Mouse (Mus musculus) liver, embryonic 11.5 days (tissue): ENCODE measurements around the gene Fntb. TPM values are rescaled to one million over a fixed set of nuclear protein-coding genes. Genes with fewer than 3 reads are reported as not detected.

ENCODE experiments used
- ATAC-seq: fragments of 200-750 bp; cut with Nextera tagmentation; replicated peaks from 2 replicates; pipeline ENCODE4 v1.8.0; 2017; ENCODE audit warnings: moderate number of reproducible peaks, mild to moderate bottlenecking, moderate TSS enrichment, moderate library complexity; ENCODE audit not compliant: low FRiP score
- DNase-seq: peaks from one replicate; pipeline ENCODE4 v3.0.0-alpha.2; 2017; ENCODE audit warnings: low spot score
- H3K27ac ChIP-seq: fragments of 300-500 bp; sonication (generic); 2 replicates; pipeline ENCODE4 v1.5.1; 2014; ENCODE audit warnings: mild to moderate bottlenecking, low read depth, low read length, control low read depth
- H3K27me3 ChIP-seq: fragments of 300-500 bp; sonication (generic); replicated peaks from 2 replicates; pipeline ENCODE4 v1.6.1; 2014; ENCODE audit warnings: low read length, mixed read lengths; ENCODE audit not compliant: control insufficient read depth, insufficient read depth
- H3K36me3 ChIP-seq: fragments of 300-500 bp; sonication (generic); 2 replicates; pipeline ENCODE4 v1.6.1; 2014; ENCODE audit warnings: mild to moderate bottlenecking, low read length, moderate library complexity, mixed read lengths; ENCODE audit not compliant: control insufficient read depth, insufficient read depth
- H3K4me1 ChIP-seq: fragments of 300-500 bp; sonication (generic); replicated peaks from 2 replicates; pipeline ENCODE4 v1.6.1; 2014; ENCODE audit warnings: low read length, mixed read lengths; ENCODE audit not compliant: control insufficient read depth, insufficient read depth
- H3K4me2 ChIP-seq: fragments of 300-500 bp; sonication (generic); 2 replicates; pipeline ENCODE4 v1.6.1; 2014; ENCODE audit warnings: mild to moderate bottlenecking, control low read depth, moderate library complexity
- H3K4me3 ChIP-seq: fragments of 300-500 bp; sonication (generic); 2 replicates; pipeline ENCODE4 v1.5.1; 2014; ENCODE audit warnings: low read depth, low read length, control low read depth
- H3K9ac ChIP-seq: fragments of 300-500 bp; sonication (generic); 2 replicates; pipeline ENCODE4 v1.6.1; 2014; ENCODE audit warnings: low read depth, low read length, control low read depth
- H3K9me3 ChIP-seq: fragments of 300-500 bp; sonication (generic); 2 replicates; pipeline ENCODE4 v1.6.1; 2016; ENCODE audit warnings: low read length, inconsistent platforms, mixed read lengths; ENCODE audit not compliant: control insufficient read depth
- WGBS: fragments of 180-500 bp; shearing (Covaris S2); extraction: QIAGEN DNeasy Blood & Tissue Kit; methylation state at CpG from one replicate; pipeline ENCODE4 v1.1.7; 2014; 5-methylcytosine and 5-hydroxymethylcytosine counted together
- polyA plus RNA-seq: library from polyadenylated mRNA; unstranded; fragments of >200 nt; fragmentation: Nextera tagmentation; extraction: Ambion mirVana; gene quantifications from 2 replicates; pipeline ENCODE4 v1.2.1, GENCODE M21; 2014

Fntb gene
- polyA plus RNA-seq, 1 experiment from 2014 or later = 41.6 TPM

DNA sequence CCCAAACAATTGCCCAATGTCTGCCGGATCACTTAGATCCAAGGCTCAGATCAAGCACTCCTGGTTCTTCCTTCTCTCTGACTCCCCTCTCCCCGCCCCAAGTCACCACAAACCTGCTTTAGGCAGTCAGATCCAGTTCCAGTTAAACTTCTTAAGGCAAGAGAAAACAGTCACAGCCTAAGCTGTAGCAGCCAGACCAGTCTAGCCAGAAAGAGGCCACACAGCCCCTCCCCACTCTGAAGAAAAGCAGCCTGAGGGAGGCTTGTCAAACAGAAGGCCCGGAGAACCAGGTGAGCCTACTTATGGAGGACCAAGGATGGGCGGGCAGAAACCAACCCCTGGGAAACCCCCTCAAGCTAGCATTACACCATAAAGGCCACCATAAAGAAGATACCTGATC is 52.7 kb downstream of the Fntb start:
- Histone ChIP-seq H3K27me3 (peaks cover 46% of the 10 kb centered on the region), H3K9ac (no peak overlapping the region), H3K27ac (no peak overlapping the region), H3K4me3 (no peak overlapping the region), H3K4me1 (no peaks in the 10 kb centered on the region; the same call in 1 of the 2 replicates), H3K36me3 (no peaks in the 10 kb centered on the region), H3K9me3 (no peaks in the 10 kb centered on the region), H3K4me2 (no peak overlapping the region)
- DNase-seq = no peak
- 59% methylated on average over 4 of the region's 4 CpGs for WGBS
- ATAC-seq = no peak

GRCm38 (mm10) chr12:76818908-76819307 is 53.5 kb downstream of the Fntb start:
- DNase-seq (no peak), ATAC-seq (no peak)
- Histone ChIP-seq H3K9me3 (no peaks in the 10 kb centered on the region), H3K27ac (no peak overlapping the region), H3K4me3 (no peak overlapping the region), H3K4me1 (no peaks in the 10 kb centered on the region; the same call in 1 of the 2 replicates), H3K27me3 (peaks cover 53% of the 10 kb centered on the region), H3K4me2 (no peak overlapping the region), H3K9ac (no peak overlapping the region), H3K36me3 (no peaks in the 10 kb centered on the region)
- 78% methylated on average over 9 of the region's 9 CpGs for WGBS

- no peak overlapping the region for H3K4me2 ChIP-seq
- DNase-seq (no peak), ATAC-seq (no peak)
- H3K4me3 ChIP-seq = no peak overlapping the region
- H3K36me3 ChIP-seq = no peaks in the 10 kb centered on the region
- peaks cover 59% of the 10 kb centered on the region for H3K27me3 ChIP-seq
- no peaks in the 10 kb centered on the region for H3K9me3 ChIP-seq
- no peaks in the 10 kb centered on the region; the same call in 1 of the 2 replicates for H3K4me1 ChIP-seq
- WGBS = 74% methylated on average over 6 of the region's 6 CpGs
- H3K9ac ChIP-seq = no peak overlapping the region
- no peak overlapping the region for H3K27ac ChIP-seq
Measured at GRCm38 (mm10) chr12:76819816-76820215, 54.4 kb downstream of the Fntb start.

GRCm38 (mm10) chr12:76820615-76821014 is 55.2 kb downstream of the Fntb start:
- H3K36me3 ChIP-seq = no peaks in the 10 kb centered on the region
- no peak overlapping the region for H3K4me3 ChIP-seq
- no peak overlapping the region for H3K4me2 ChIP-seq
- H3K9me3 ChIP-seq = no peaks in the 10 kb centered on the region
- ATAC-seq (no peak), DNase-seq (no peak)
- H3K4me1 ChIP-seq = no peaks in the 10 kb centered on the region; the same call in 1 of the 2 replicates
- peaks cover 62% of the 10 kb centered on the region for H3K27me3 ChIP-seq
- 51% methylated on average over 4 of the region's 4 CpGs for WGBS
- H3K9ac ChIP-seq = no peak overlapping the region
- no peak overlapping the region for H3K27ac ChIP-seq

- no peaks in the 10 kb centered on the region for H3K9me3 ChIP-seq
- H3K4me3 ChIP-seq = peak overlapping the region; percentile 61
- H3K4me2 ChIP-seq = peak overlapping the region; percentile 97
- DNase-seq = peak; percentile 59
- no peaks in the 10 kb centered on the region for H3K36me3 ChIP-seq
- ATAC-seq = peak; percentile 51
- peaks cover 67% of the 10 kb centered on the region for H3K27me3 ChIP-seq
- H3K9ac ChIP-seq = peak overlapping the region; percentile 57
- 1% methylated on average over 65 of the region's 66 CpGs for WGBS
- no peak overlapping the region for H3K27ac ChIP-seq
- H3K4me1 ChIP-seq = no peaks in the 10 kb centered on the region; the same call in 1 of the 2 replicates
Measured at GRCm38 (mm10) chr12:76822002-76822650, 56.7 kb downstream of the Fntb start.

- Histone ChIP-seq H3K4me2 (peak within 1 kb of the TSS; percentile 97), H3K27me3 (peaks cover 67% of the 10 kb centered on the region), H3K9ac (peak within 1 kb of the TSS; percentile 57), H3K4me3 (peak within 1 kb of the TSS; percentile 61), H3K27ac (no peak within 1 kb of the TSS), H3K9me3 (no peaks in the 10 kb centered on the region), H3K4me1 (no peaks in the 10 kb centered on the region; the same call in 1 of the 2 replicates), H3K36me3 (no peaks in the 10 kb centered on the region)
- ATAC-seq = 0 out of 2 replicates have a peak, but pooled peaks have one; percentile 47
- WGBS = 5% methylated on average over 17 of the region's 17 CpGs
- DNase-seq = no peak
Measured at GRCm38 (mm10) chr12:76822651-76823041, 57.3 kb downstream of the Fntb start, which contains the start of gene Rab15. TSS of gene Rab15 (minus strand) at chr12:76822908.

DNA sequence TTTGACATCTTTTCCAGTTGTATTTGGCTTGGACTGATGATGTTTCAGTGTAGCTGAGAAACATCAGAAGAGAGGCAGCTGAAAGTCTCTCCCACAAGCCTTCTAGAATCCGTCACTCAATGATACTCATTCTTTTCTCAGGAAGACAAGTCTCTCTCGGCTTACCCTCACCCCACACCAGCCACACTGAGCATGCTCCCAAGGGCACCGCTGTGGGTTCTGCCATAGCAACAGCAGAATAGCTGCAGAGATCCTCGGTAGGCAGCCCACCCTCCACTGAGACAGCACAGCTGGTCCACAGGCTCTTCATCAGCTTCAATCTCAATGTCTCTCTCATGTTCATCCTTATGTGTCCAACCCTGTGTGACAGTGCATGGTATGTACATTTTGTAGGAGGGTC is 59.9 kb downstream of the Fntb start:
- no peak for ATAC-seq
- Histone ChIP-seq H3K9me3 (no peaks in the 10 kb centered on the region), H3K4me1 (no peaks in the 10 kb centered on the region; the same call in 1 of the 2 replicates), H3K9ac (no peak overlapping the region), H3K4me2 (no peak overlapping the region), H3K27ac (no peak overlapping the region), H3K27me3 (peaks cover 51% of the 10 kb centered on the region), H3K36me3 (no peaks in the 10 kb centered on the region), H3K4me3 (no peak overlapping the region)
- no peak for DNase-seq
- WGBS = 66% methylated on average over 4 of the region's 4 CpGs

- 4% methylated on average over 3 of the region's 3 CpGs for WGBS
- Histone ChIP-seq H3K4me1 (peaks cover 4% of the 10 kb centered on the region; the same call in 1 of the 2 replicates), H3K4me2 (no peak overlapping the region), H3K27me3 (no peaks in the 10 kb centered on the region), H3K9me3 (no peaks in the 10 kb centered on the region), H3K36me3 (no peaks in the 10 kb centered on the region), H3K9ac (no peak overlapping the region), H3K4me3 (no peak overlapping the region), H3K27ac (no peak overlapping the region)
- no peak for DNase-seq
- no peak for ATAC-seq
Measured at GRCm38 (mm10) chr12:76832704-76833103, 67.3 kb downstream of the Fntb start.
